Comparison of ENCODE assay signal across 22 mouse cellular contexts in the genomic region with DNA sequence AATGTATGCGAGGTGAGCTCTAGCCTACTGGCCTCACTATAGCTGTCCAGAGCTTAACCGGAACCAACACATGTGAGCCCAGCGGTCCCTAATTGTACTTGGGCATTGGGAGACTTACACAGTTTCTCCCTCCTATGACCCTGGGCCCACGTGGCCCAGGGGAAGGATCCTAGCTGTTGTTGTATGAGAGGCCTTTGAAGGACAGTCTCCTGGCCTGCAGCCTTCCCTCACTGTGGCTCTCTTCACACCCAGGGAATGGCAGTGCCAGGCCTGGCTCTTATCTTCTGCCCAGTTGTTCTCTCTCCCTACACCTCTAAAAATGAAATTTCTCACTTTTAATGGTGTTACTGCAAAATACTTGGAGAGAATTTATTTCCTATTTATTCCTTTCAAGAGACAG. TPM values are rescaled to one million over a fixed set of nuclear protein-coding genes. Genes with fewer than 3 reads are reported as not detected.
DNase-seq lines count a peak whose midpoint lies in the region; ATAC-seq and TF ChIP-seq lines count a peak whose summit lies in the region.
"Had no signal": no experiment of that assay in that cellular context is flagged by ENCODE, and none has a peak within 500 bp of the region (broad histone marks: within the 10 kb centered on the region; RNA-seq: fewer than 3 reads in every experiment).

No protein-coding gene starts in this region.

- 52% methylated on average over 4 of the region's 4 CpGs for WGBS in forebrain, embryonic 15.5 days
- WGBS in forebrain, embryonic 11.5 days, result 45% methylated on average over 4 of the region's 4 CpGs
- WGBS in kidney, adult 2 months, result 71% methylated on average over 4 of the region's 4 CpGs
- WGBS in kidney, embryonic 15.5 days, result 43% methylated on average over 4 of the region's 4 CpGs
- 47% methylated on average over 4 of the region's 4 CpGs for WGBS in neural tube, embryonic 15.5 days

- H3K27ac ChIP-seq in forebrain, embryonic 15.5 days (replicated peaks), result 0 out of 2 replicates have a peak overlapping the region, but pooled peaks have one; percentile 82
- H3K27ac ChIP-seq in forebrain, embryonic 11.5 days (ENCODE audit: low read depth, low read length), result no peak overlapping the region
- no peak overlapping the region for H3K27ac ChIP-seq in kidney, adult 2 months (ENCODE audit: insufficient read depth, low read depth, low read length)
- no peak overlapping the region for H3K27ac ChIP-seq in kidney, embryonic 15.5 days
- H3K27ac ChIP-seq in neural tube, embryonic 15.5 days (replicated peaks), result peak overlapping the region; percentile 83; the same call in 1 of the 2 replicates
- H3K27ac ChIP-seq: heart, embryonic 10.5 days; limb, embryonic 13.5 days; liver, embryonic 15.5 days had no signal

- no peak overlapping the region for H3K9ac ChIP-seq in forebrain, embryonic 15.5 days (replicated peaks)
- H3K9ac ChIP-seq in forebrain, embryonic 11.5 days (ENCODE audit: low read length), result no peak overlapping the region
- no peak overlapping the region for H3K9ac ChIP-seq in kidney, embryonic 15.5 days
- H3K9ac ChIP-seq in neural tube, embryonic 15.5 days (replicated peaks), result no peak overlapping the region
- H3K9ac ChIP-seq: limb, embryonic 13.5 days; liver, embryonic 15.5 days had no signal

- TF ChIP-seq CTCF in kidney, adult 2 months (conservative IDR thresholded peaks at IDR 0.05; ENCODE audit: insufficient read depth, insufficient read length, low read depth, low read length), result no peak

- TF ChIP-seq POLR2A in kidney, adult 2 months (IDR thresholded peaks at IDR 0.05; ENCODE audit: low read depth, low read length), result no peak

- peaks cover 26% of the 10 kb centered on the region for H3K4me1 ChIP-seq in forebrain, embryonic 15.5 days
- H3K4me1 ChIP-seq in forebrain, embryonic 11.5 days (replicated peaks; ENCODE audit: control insufficient read depth, insufficient read depth, low read length), result peaks cover 9% of the 10 kb centered on the region; the same call in 1 of the 2 replicates
- no peaks in the 10 kb centered on the region for H3K4me1 ChIP-seq in kidney, adult 2 months (ENCODE audit: control insufficient read depth, insufficient read depth, low read length)
- peaks cover 39% of the 10 kb centered on the region for H3K4me1 ChIP-seq in kidney, embryonic 15.5 days
- peaks cover 55% of the 10 kb centered on the region for H3K4me1 ChIP-seq in neural tube, embryonic 15.5 days
- H3K4me1 ChIP-seq: liver, embryonic 15.5 days had no signal

- H3K4me3 ChIP-seq in forebrain, embryonic 15.5 days, result no peak overlapping the region
- H3K4me3 ChIP-seq in forebrain, embryonic 11.5 days (ENCODE audit: low read depth, low read length), result no peak overlapping the region
- H3K4me3 ChIP-seq in kidney, adult 2 months (ENCODE audit: insufficient read depth, low read depth, low read length), result no peak overlapping the region
- no peak overlapping the region for H3K4me3 ChIP-seq in kidney, embryonic 15.5 days (replicated peaks)
- no peak overlapping the region for H3K4me3 ChIP-seq in neural tube, embryonic 15.5 days (replicated peaks)
- H3K4me3 ChIP-seq: erythroblast, embryonic 14.5 days; heart, embryonic 10.5 days; limb, embryonic 13.5 days; liver, embryonic 15.5 days; megakaryocyte, embryonic 14.5 days; myocyte had no signal

- H3K4me2 ChIP-seq in forebrain, embryonic 15.5 days (replicated peaks), result no peak overlapping the region
- no peak overlapping the region for H3K4me2 ChIP-seq in forebrain, embryonic 11.5 days (ENCODE audit: low read depth, low read length, severe bottlenecking)
- H3K4me2 ChIP-seq in kidney, embryonic 15.5 days, result no peak overlapping the region
- H3K4me2 ChIP-seq in neural tube, embryonic 15.5 days, result no peak overlapping the region
- H3K4me2 ChIP-seq: limb, embryonic 13.5 days; liver, embryonic 15.5 days had no signal

- ATAC-seq in forebrain, embryonic 15.5 days (replicated peaks), result no peak
- no peak for ATAC-seq in forebrain, embryonic 11.5 days (replicated peaks; ENCODE audit: low FRiP score)
- ATAC-seq in kidney, embryonic 15.5 days (replicated peaks; ENCODE audit: low FRiP score), result no peak
- no peak for ATAC-seq in neural tube, embryonic 15.5 days (ENCODE audit: low FRiP score)
- ATAC-seq: activated CD4-positive, CD25-positive, alpha-beta regulatory T cell, adult 4 months; inflammation-experienced regulatory T-cells, adult 6 months; Patski had no signal

- no peaks in the 10 kb centered on the region for H3K36me3 ChIP-seq in forebrain, embryonic 15.5 days
- H3K36me3 ChIP-seq in forebrain, embryonic 11.5 days (ENCODE audit: control insufficient read depth, insufficient read depth, low read length), result no peaks in the 10 kb centered on the region
- no peaks in the 10 kb centered on the region for H3K36me3 ChIP-seq in kidney, adult 2 months (ENCODE audit: control insufficient read depth, insufficient read depth, low read length)
- no peaks in the 10 kb centered on the region for H3K36me3 ChIP-seq in kidney, embryonic 15.5 days
- peaks cover 15% of the 10 kb centered on the region for H3K36me3 ChIP-seq in neural tube, embryonic 15.5 days
- H3K36me3 ChIP-seq: heart, embryonic 10.5 days; limb, embryonic 13.5 days; liver, embryonic 15.5 days had no signal

- H3K9me3 ChIP-seq in forebrain, embryonic 15.5 days, result no peaks in the 10 kb centered on the region
- H3K9me3 ChIP-seq in forebrain, embryonic 11.5 days (ENCODE audit: control insufficient read depth, low read length), result no peaks in the 10 kb centered on the region
- H3K9me3 ChIP-seq in kidney, embryonic 15.5 days (replicated peaks), result no peaks in the 10 kb centered on the region
- no peaks in the 10 kb centered on the region for H3K9me3 ChIP-seq in neural tube, embryonic 15.5 days (replicated peaks)
- H3K9me3 ChIP-seq: heart, embryonic 10.5 days; limb, embryonic 13.5 days; liver, embryonic 15.5 days; megakaryocyte, embryonic 14.5 days had no signal

- no peaks in the 10 kb centered on the region for H3K27me3 ChIP-seq in forebrain, embryonic 15.5 days
- H3K27me3 ChIP-seq in forebrain, embryonic 11.5 days (ENCODE audit: control insufficient read depth, insufficient read depth, low read length), result no peaks in the 10 kb centered on the region
- H3K27me3 ChIP-seq in kidney, adult 2 months (replicated peaks; ENCODE audit: control insufficient read depth, insufficient read depth, low read length), result no peaks in the 10 kb centered on the region
- H3K27me3 ChIP-seq in kidney, embryonic 15.5 days, result no peaks in the 10 kb centered on the region
- H3K27me3 ChIP-seq in neural tube, embryonic 15.5 days (replicated peaks), result no peaks in the 10 kb centered on the region
- H3K27me3 ChIP-seq: limb, embryonic 13.5 days; Patski had no signal

- no peak for DNase-seq in forebrain, embryonic 11.5 days (ENCODE audit: low spot score)
- DNase-seq in kidney, adult 2 months, result peak; percentile 22
- peak; percentile 52 for DNase-seq in ovary, postnatal 36 days (ENCODE audit: low spot score)
- no peak for DNase-seq in ovary, postnatal 10 days (ENCODE audit: low spot score)
- DNase-seq in right cerebral cortex, postnatal 4 days, result no peak
- DNase-seq: cerebellum, adult 18-20 months; gastrocnemius, postnatal 25 days; heart, postnatal 14 days; lung, postnatal 14 days; thymus, postnatal 36 days had no signal

RNA-seq across cellular contexts. Expression of gene Spock2, which starts 11.0 kb away (rescaled TPM):
- polyA plus RNA-seq in forebrain, embryonic 15.5 days (2015; fragmentation: Nextera tagmentation; extraction: Ambion mirVana), result 48.1 and 49.0 TPM in 2 replicates
- polyA plus RNA-seq in forebrain, embryonic 11.5 days (2014; fragmentation: Nextera tagmentation; extraction: Ambion mirVana), result 5.5 and 5.7 TPM in 2 replicates
- 1.7 and 2.3 TPM in 2 replicates for polyA plus RNA-seq in kidney, adult 2 months (2012; rRNA removed)
- polyA plus RNA-seq in kidney, embryonic 15.5 days (2015; fragmentation: Nextera tagmentation; extraction: Ambion mirVana), result 49.4 and 52.8 TPM in 2 replicates
- 114 and 122 TPM in 2 replicates for polyA plus RNA-seq in neural tube, embryonic 15.5 days (2015; fragmentation: Nextera tagmentation; extraction: Ambion mirVana)

Comparison
In these comparisons a context has a peak if more than half of its experiments do, and no peak if none do; other contexts are left out.
1. H3K27ac ChIP-seq: peak in forebrain, embryonic 15.5 days (single experiment) and neural tube, embryonic 15.5 days (single experiment); none in forebrain, embryonic 11.5 days (single experiment), kidney, adult 2 months (single experiment) and kidney, embryonic 15.5 days (single experiment).
2. DNase-seq: peak in kidney, adult 2 months (single experiment) and ovary, postnatal 36 days (single experiment); none in forebrain, embryonic 11.5 days (single experiment), ovary, postnatal 10 days (single experiment) and right cerebral cortex, postnatal 4 days (single experiment).